20 mouse cellular contexts compared by ENCODE assay signal in genomic region chr9:57854280-57854679, GRCm38 (mm10). TPM values are rescaled to one million over a fixed set of nuclear protein-coding genes. Genes with fewer than 3 reads are reported as not detected.
DNase-seq lines count a peak whose midpoint lies in the region; ATAC-seq and TF ChIP-seq lines count a peak whose summit lies in the region.
"Had no signal": no experiment of that assay in that cellular context is flagged by ENCODE, and none has a peak within 500 bp of the region (broad histone marks: within the 10 kb centered on the region; RNA-seq: fewer than 3 reads in every experiment).

No protein-coding gene starts in this region.

- no peak for TF ChIP-seq CTCF in spleen, adult 2 months (IDR thresholded peaks at IDR 0.05; ENCODE audit: extremely low read depth, insufficient read depth, insufficient read length, insufficient replicate concordance)

- H3K4me3 ChIP-seq in spleen, adult 2 months (ENCODE audit: extremely low read depth, insufficient read depth, insufficient read length), result no peak overlapping the region
- H3K4me3 ChIP-seq in intestine, embryonic 16.5 days (ENCODE audit: low read length), result no peak overlapping the region
- H3K4me3 ChIP-seq: embryonic facial prominence, embryonic 10.5 days; heart, adult 2 months; limb, embryonic 12.5 days; liver, embryonic 13.5 days; midbrain, embryonic 10.5 days; neural tube, embryonic 15.5 days had no signal

- peak; percentile 82 for ATAC-seq in megakaryocyte progenitor cell, adult 5-6 weeks (replicated peaks; ENCODE audit: poor library complexity)
- ATAC-seq in intestine, embryonic 16.5 days, result no peak

- no peaks in the 10 kb centered on the region for H3K36me3 ChIP-seq in spleen, adult 2 months (ENCODE audit: control insufficient read depth, insufficient read depth, low read length)
- H3K36me3 ChIP-seq in intestine, embryonic 16.5 days (ENCODE audit: control insufficient read depth, insufficient read depth, low read length), result no peaks in the 10 kb centered on the region
- H3K36me3 ChIP-seq: embryonic facial prominence, embryonic 10.5 days; limb, embryonic 12.5 days; liver, embryonic 13.5 days; midbrain, embryonic 10.5 days; neural tube, embryonic 15.5 days had no signal

- H3K9me3 ChIP-seq in intestine, embryonic 16.5 days (ENCODE audit: control insufficient read depth, low read length), result no peaks in the 10 kb centered on the region
- H3K9me3 ChIP-seq: embryonic facial prominence, embryonic 10.5 days; limb, embryonic 12.5 days; liver, embryonic 13.5 days; midbrain, embryonic 10.5 days; neural tube, embryonic 15.5 days had no signal

- intact Hi-C loops in heart, postnatal 14 days (cut with DNase I), result no loop called here

- DNase-seq in heart, adult 11 months, result peak; percentile 91
- DNase-seq in heart, postnatal 14 days, result no peak
- DNase-seq in spleen, adult 2 months (ENCODE audit: low read depth in 1 of 2, low spot score in 2 of 2), result peak; percentile 52 to 62
- no peak for DNase-seq in spleen, adult 18-20 months
- DNase-seq in layer of hippocampus, adult 18-20 months (ENCODE audit: low spot score in 2 of 2), result no peak
- DNase-seq in frontal cortex, postnatal 10 days (ENCODE audit: low spot score in 2 of 2), result no peak
- DNase-seq: cerebellum, adult 2 months; cerebellum, postnatal 36 days; kidney, adult 9 months; kidney, postnatal 36 days; liver, embryonic 13.5 days; right cerebral cortex, postnatal 25 days; thymus, postnatal 36 days had no signal

- H3K9ac ChIP-seq in intestine, embryonic 16.5 days (ENCODE audit: low read depth, low read length), result no peak overlapping the region
- H3K9ac ChIP-seq: limb, embryonic 12.5 days; liver, embryonic 13.5 days; neural tube, embryonic 15.5 days had no signal

- no peak for TF ChIP-seq POLR2A in spleen, adult 2 months (IDR thresholded peaks at IDR 0.05; ENCODE audit: low read depth, low read length)

- no peaks in the 10 kb centered on the region for H3K27me3 ChIP-seq in spleen, adult 2 months (ENCODE audit: control insufficient read depth, insufficient read depth, low read length)
- H3K27me3 ChIP-seq in intestine, embryonic 16.5 days (replicated peaks; ENCODE audit: control insufficient read depth, insufficient read depth, low read length), result no peaks in the 10 kb centered on the region
- H3K27me3 ChIP-seq: limb, embryonic 12.5 days; liver, embryonic 13.5 days; neural tube, embryonic 15.5 days had no signal

- no peak overlapping the region for H3K4me2 ChIP-seq in intestine, embryonic 16.5 days (ENCODE audit: low read depth, low read length)
- H3K4me2 ChIP-seq: limb, embryonic 12.5 days; liver, embryonic 13.5 days; neural tube, embryonic 15.5 days had no signal

- H3K4me1 ChIP-seq in spleen, adult 2 months (ENCODE audit: control insufficient read depth, insufficient read depth, insufficient read length), result peaks cover 2% of the 10 kb centered on the region
- H3K4me1 ChIP-seq in intestine, embryonic 16.5 days (ENCODE audit: control insufficient read depth, insufficient read depth, low read length), result no peaks in the 10 kb centered on the region
- H3K4me1 ChIP-seq: embryonic facial prominence, embryonic 10.5 days; limb, embryonic 12.5 days; liver, embryonic 13.5 days; midbrain, embryonic 10.5 days; neural tube, embryonic 15.5 days had no signal

- no peak overlapping the region for H3K27ac ChIP-seq in spleen, adult 2 months (ENCODE audit: insufficient read depth, low read length)
- no peak overlapping the region for H3K27ac ChIP-seq in intestine, embryonic 16.5 days (ENCODE audit: low read length)
- H3K27ac ChIP-seq: embryonic facial prominence, embryonic 10.5 days; heart, adult 2 months; limb, embryonic 12.5 days; liver, embryonic 13.5 days; midbrain, embryonic 10.5 days; neural tube, embryonic 15.5 days had no signal

RNA-seq across cellular contexts. Expression of gene Arid3b, which starts 17.7 kb away (rescaled TPM):
- 1 to 10 TPM; 3.6 to 4.5 TPM for total RNA-seq in heart, postnatal 14 days (2021)
- polyA plus RNA-seq in spleen, adult 2 months (2012; rRNA removed), result 35.2 and 38.6 TPM in 2 replicates
- 2.4 and 3.8 TPM in 2 replicates for total RNA-seq in megakaryocyte progenitor cell, adult 5-6 weeks (2015)
- total RNA-seq in megakaryocyte progenitor cell, adult 5-6 weeks (2017), result 0.87 and 0.98 TPM in 2 replicates
- polyA plus RNA-seq in intestine, embryonic 16.5 days (2015; fragmentation: Nextera tagmentation; extraction: Ambion mirVana), result 7.5 and 8.7 TPM in 2 replicates
- 1 to 10 TPM; 6.7 to 7.4 TPM for total RNA-seq in layer of hippocampus, adult 18-20 months (2021)

RNA-seq across cellular contexts. Expression of gene Ubl7, which starts 56.5 kb away (rescaled TPM):
- total RNA-seq in heart, postnatal 14 days (2021), result 10 to 100 TPM; 70.7 to 73.5 TPM
- polyA plus RNA-seq in spleen, adult 2 months (2012; rRNA removed), result 88.3 and 131 TPM in 2 replicates
- 72.7 and 78.4 TPM in 2 replicates for total RNA-seq in megakaryocyte progenitor cell, adult 5-6 weeks (2015)
- total RNA-seq in megakaryocyte progenitor cell, adult 5-6 weeks (2017), result 14.2 and 16.1 TPM in 2 replicates
- polyA plus RNA-seq in intestine, embryonic 16.5 days (2015; fragmentation: Nextera tagmentation; extraction: Ambion mirVana), result 91.3 and 91.6 TPM in 2 replicates
- 100 to 1,000 TPM in 1 of 2 experiments, 10 to 100 TPM in 1; 98.1 to 105 TPM for total RNA-seq in layer of hippocampus, adult 18-20 months (2021)

Comparison
In these comparisons a context has a peak if more than half of its experiments do, and no peak if none do; other contexts are left out.
1. DNase-seq: peak in heart, adult 11 months (single experiment) and spleen, adult 2 months (2 of 2); none in heart, postnatal 14 days (0 of 2), spleen, adult 18-20 months (0 of 2), layer of hippocampus, adult 18-20 months (0 of 2) and frontal cortex, postnatal 10 days (0 of 2).